In genomic region chr5:36979631-36980030, GRCm38 (mm10) we compare ENCODE assay signal across 19 mouse cellular contexts. TPM values are rescaled to one million over a fixed set of nuclear protein-coding genes. Genes with fewer than 3 reads are reported as not detected.
DNase-seq lines count a peak whose midpoint lies in the region; ATAC-seq and TF ChIP-seq lines count a peak whose summit lies in the region.
"Had no signal": no experiment of that assay in that cellular context is flagged by ENCODE, and none has a peak within 500 bp of the region (broad histone marks: within the 10 kb centered on the region; RNA-seq: fewer than 3 reads in every experiment).

No protein-coding gene starts in this region.

- no peak for DNase-seq in kidney, postnatal 0 days (ENCODE audit: low spot score)
- DNase-seq in kidney, postnatal 14 days, result no peak
- no peak for DNase-seq in embryonic facial prominence, embryonic 14.5 days (ENCODE audit: low spot score)
- peak; percentile 34 to 44 for DNase-seq in thymus, postnatal 10 days (ENCODE audit: low spot score in 2 of 2)
- DNase-seq in cerebellum, postnatal 14 days, result no peak
- DNase-seq in gastrocnemius, postnatal 36 days, result no peak
- no peak for DNase-seq in c-Kit-positive CD71-positive TER-119-positive erythroid progenitor cells, embryonic 14.5 days (ENCODE audit: low spot score)
- DNase-seq: adrenal gland, postnatal 14 days; cerebellum, adult 8-10 months; embryo, embryonic 11 days; gastrocnemius, postnatal 10 days; kidney, adult 18-20 months; midbrain, embryonic 14.5 days had no signal

- no peaks in the 10 kb centered on the region for H3K9me3 ChIP-seq in kidney, postnatal 0 days (replicated peaks; ENCODE audit: low read length)
- H3K9me3 ChIP-seq in embryonic facial prominence, embryonic 14.5 days (ENCODE audit: control insufficient read depth, low read length), result no peaks in the 10 kb centered on the region
- H3K9me3 ChIP-seq: heart, embryonic 13.5 days; hindbrain, embryonic 10.5 days had no signal

- H3K36me3 ChIP-seq in kidney, postnatal 0 days (ENCODE audit: insufficient read depth, low read length), result peaks cover 3% of the 10 kb centered on the region; the same call in 1 of the 2 replicates
- peaks cover 10% of the 10 kb centered on the region; the same call in 1 of the 2 replicates for H3K36me3 ChIP-seq in embryonic facial prominence, embryonic 14.5 days (ENCODE audit: control insufficient read depth, insufficient read depth, low read length)

- H3K9ac ChIP-seq in kidney, postnatal 0 days (ENCODE audit: low read depth, low read length), result 0 out of 2 replicates have a peak overlapping the region, but pooled peaks have one; percentile 13
- H3K9ac ChIP-seq in embryonic facial prominence, embryonic 14.5 days (ENCODE audit: low read depth, low read length), result no peak overlapping the region

- no peak for TF ChIP-seq CTCF in kidney, postnatal 0 days (IDR thresholded peaks at IDR 0.05; ENCODE audit: low read depth)

- intact Hi-C loops in gastrocnemius, postnatal 36 days (cut with DNase I), result no loop called here

- H3K4me1 ChIP-seq in kidney, postnatal 0 days (replicated peaks; ENCODE audit: insufficient read depth, low read length), result peaks cover 4% of the 10 kb centered on the region; the same call in 1 of the 2 replicates
- H3K4me1 ChIP-seq in embryonic facial prominence, embryonic 14.5 days (ENCODE audit: control insufficient read depth, insufficient read depth, low read length), result no peaks in the 10 kb centered on the region

- no peak overlapping the region for H3K27ac ChIP-seq in kidney, postnatal 0 days
- H3K27ac ChIP-seq in embryonic facial prominence, embryonic 14.5 days (replicated peaks; ENCODE audit: low read depth, low read length), result no peak overlapping the region
- H3K27ac ChIP-seq: heart, embryonic 13.5 days; hindbrain, embryonic 10.5 days had no signal

- H3K27me3 ChIP-seq in kidney, postnatal 0 days (ENCODE audit: insufficient read depth, low read length), result no peaks in the 10 kb centered on the region
- H3K27me3 ChIP-seq in embryonic facial prominence, embryonic 14.5 days (replicated peaks; ENCODE audit: control insufficient read depth, insufficient read depth, low read length), result no peaks in the 10 kb centered on the region
- H3K27me3 ChIP-seq: heart, embryonic 13.5 days had no signal

- WGBS in kidney, postnatal 0 days, result 41% methylated on average over 7 of the region's 7 CpGs
- WGBS in embryonic facial prominence, embryonic 14.5 days, result 76% methylated on average over 7 of the region's 7 CpGs

- H3K4me3 ChIP-seq in kidney, postnatal 0 days (replicated peaks; ENCODE audit: low read depth, low read length), result no peak overlapping the region
- no peak overlapping the region for H3K4me3 ChIP-seq in embryonic facial prominence, embryonic 14.5 days (ENCODE audit: low read depth, low read length)
- H3K4me3 ChIP-seq: erythroblast, embryonic 14.5 days; heart, embryonic 13.5 days; hindbrain, embryonic 10.5 days had no signal

- no peak for ATAC-seq in kidney, postnatal 0 days (replicated peaks; ENCODE audit: low FRiP score, low read depth)
- peak; percentile 38; the same call in 1 of the 2 replicates for ATAC-seq in embryonic facial prominence, embryonic 14.5 days (ENCODE audit: low read depth)
- ATAC-seq in megakaryocyte progenitor cell, adult 5-6 weeks (replicated peaks; ENCODE audit: poor library complexity), result peak; percentile 73
- ATAC-seq: CD4-positive, CD25-positive, alpha-beta regulatory T cell, adult 4 months; forebrain, embryonic 16.5 days had no signal

- H3K4me2 ChIP-seq in kidney, postnatal 0 days (ENCODE audit: low read length), result no peak overlapping the region
- H3K4me2 ChIP-seq in embryonic facial prominence, embryonic 14.5 days (ENCODE audit: low read depth, low read length), result no peak overlapping the region
- H3K4me2 ChIP-seq: heart, embryonic 13.5 days had no signal

RNA-seq across cellular contexts. Expression of gene Wfs1, which starts 9.4 kb away (rescaled TPM):
- 14.2 and 14.8 TPM in 2 replicates for polyA plus RNA-seq in kidney, postnatal 0 days (2015; fragmentation: Nextera tagmentation; extraction: Ambion mirVana)
- polyA plus RNA-seq in embryonic facial prominence, embryonic 14.5 days (2014; fragmentation: Nextera tagmentation; extraction: Ambion mirVana), result 13.3 and 13.5 TPM in 2 replicates
- total RNA-seq in megakaryocyte progenitor cell, adult 5-6 weeks (2015), result 1.9 and 2.1 TPM in 2 replicates
- total RNA-seq in megakaryocyte progenitor cell, adult 5-6 weeks (2017), result 0.78 and 2.0 TPM in 2 replicates
- 10 to 100 TPM; 56.1 to 56.5 TPM for total RNA-seq in gastrocnemius, postnatal 36 days (2021)

Comparison
In these comparisons a context has a peak if more than half of its experiments do, and no peak if none do; other contexts are left out.
1. DNase-seq: peak in thymus, postnatal 10 days (2 of 2); none in kidney, postnatal 0 days (single experiment), kidney, postnatal 14 days (single experiment), embryonic facial prominence, embryonic 14.5 days (single experiment), cerebellum, postnatal 14 days (0 of 2), gastrocnemius, postnatal 36 days (0 of 2) and c-Kit-positive CD71-positive TER-119-positive erythroid progenitor cells, embryonic 14.5 days (single experiment).
2. RNA of gene Wfs1, which starts 9.4 kb away (total RNA-seq): 56.1 to 56.5 TPM in gastrocnemius, postnatal 36 days; 0.78 to 2.1 TPM in megakaryocyte progenitor cell, adult 5-6 weeks; every median in the first group is over 10 times any median in the second.